Mouse (Mus musculus) gastrocnemius, adult 8-10 months (tissue): ENCODE measurements at regions not wholly inside any gene's neighbourhood (a gene's known extent, or its start where the extent isn't known, plus 50 kb on each side); places are given as distances from the start of the nearest gene placed in this dataset.

Experiments
- DNase-seq, 2 experiments: peaks; one replicate each; pipeline ENCODE4 v3.0.0; 2022; ENCODE audit warnings: low spot score in 2 of 2

- DNase-seq: no peak
These were observed 116.3 kb downstream of the Dkk1 start for GRCm38 (mm10) chr19:30433141-30433540.

- no peak for DNase-seq
These were observed 114.3 kb downstream of the Dkk1 start for GRCm38 (mm10) chr19:30435054-30435738.

GRCm38 (mm10) chr19:30450869-30451542 is 98.5 kb downstream of the Dkk1 start:
- DNase-seq: peak in 1 of 2 experiments; percentile 13

GRCm38 (mm10) chr19:30451543-30451920 is 97.9 kb downstream of the Dkk1 start:
- no peak for DNase-seq

DNA sequence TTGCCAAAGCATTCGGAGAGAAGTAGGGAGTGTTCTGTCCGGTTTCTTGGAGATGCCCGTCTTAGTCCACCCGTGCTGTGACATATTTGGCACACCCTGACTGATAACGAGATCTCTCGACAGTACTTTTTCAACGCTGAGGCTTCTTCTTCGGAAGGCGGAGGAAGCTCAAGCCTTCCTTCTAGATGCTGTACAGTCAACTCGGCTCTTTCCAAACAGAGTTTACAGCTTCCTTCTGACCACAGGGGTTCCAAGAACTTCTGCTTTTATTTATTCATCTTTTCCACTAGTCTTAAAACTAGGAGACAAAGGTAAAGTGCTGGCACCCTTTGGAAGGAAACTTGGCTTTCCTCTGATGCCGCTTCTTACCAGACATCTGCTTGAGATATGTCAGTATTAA is 96.8 kb downstream of the Dkk1 start:
- DNase-seq: no peak

GRCm38 (mm10) chr19:30483436-30483835 is 66.0 kb downstream of the Dkk1 start:
- DNase-seq: no peak

DNA sequence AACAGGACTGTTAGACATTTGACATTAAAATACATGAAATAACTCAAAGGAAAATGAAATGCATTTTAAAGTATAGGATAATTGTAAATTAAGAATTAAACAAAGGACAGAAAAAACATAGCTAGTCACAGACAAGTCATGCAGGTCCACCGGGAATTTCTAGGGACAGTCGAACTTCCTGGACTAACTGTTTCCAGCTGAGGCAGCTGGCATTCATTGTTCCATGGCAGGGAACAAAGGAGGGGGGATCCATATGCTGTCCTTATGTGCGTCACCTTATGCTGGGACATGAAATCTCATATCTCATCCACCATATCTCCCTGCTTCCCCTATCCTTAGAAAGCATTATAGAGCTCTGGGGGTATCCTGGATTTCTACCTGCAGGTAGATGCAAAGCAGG is 59.7 kb downstream of the Dkk1 start:
- no peak for DNase-seq

GRCm38 (mm10) chr19:30490916-30491315 is 58.5 kb downstream of the Dkk1 start:
- DNase-seq: no peak
